Mouse (Mus musculus): Measurements from ENCODE around the gene Sgk2. TPM values are rescaled to one million over a fixed set of nuclear protein-coding genes. Genes with fewer than 3 reads are reported as not detected.

The Sgk2 gene
- 0.33 TPM in 1 of 2 replicates, not detected in the other for polyA plus RNA-seq (2014; fragmentation: Nextera tagmentation; extraction: Ambion mirVana)

DNA sequence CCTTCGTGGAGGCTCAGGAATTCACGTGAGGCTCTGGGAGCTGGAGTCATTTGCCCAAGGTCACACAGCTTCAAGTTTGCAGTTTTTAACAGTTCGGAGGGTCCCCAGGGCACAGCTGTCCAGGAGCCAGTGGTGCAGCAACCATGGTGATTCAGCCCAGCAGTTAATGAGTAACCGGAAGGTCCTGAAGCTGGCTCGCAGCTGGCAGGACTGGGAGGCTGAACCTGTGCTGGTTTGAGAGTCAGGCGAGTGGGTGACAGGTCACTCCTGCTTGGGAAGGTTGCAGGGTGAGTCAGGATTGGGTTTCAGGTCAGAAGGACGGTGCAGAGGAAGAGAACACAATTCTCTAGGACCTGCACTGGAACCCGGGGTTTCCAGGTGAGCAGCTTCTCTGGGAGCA is at the start of gene Sgk2:
Gene Sgk2, plus strand, starts transcription at position 113 of the 400 bp plus-strand sequence.
- no peak within 1 kb of the TSS for H3K4me2 ChIP-seq (replicated peaks)
- H3K27me3 ChIP-seq (ENCODE audit: control insufficient read depth, insufficient read depth, low read length): no peaks in the 10 kb centered on the region
- H3K36me3 ChIP-seq (replicated peaks; ENCODE audit: control insufficient read depth, insufficient read depth): no peaks in the 10 kb centered on the region
- WGBS: 56% methylated on average over 8 of the region's 8 CpGs
- DNase-seq (ENCODE audit: low spot score) (no peak), ATAC-seq (ENCODE audit: low FRiP score) (no peak)
- no peak within 1 kb of the TSS for H3K9ac ChIP-seq
- H3K4me1 ChIP-seq (replicated peaks; ENCODE audit: control insufficient read depth, insufficient read depth, low read length): no peaks in the 10 kb centered on the region
- H3K27ac ChIP-seq: no peak within 1 kb of the TSS
- no peak within 1 kb of the TSS for H3K4me3 ChIP-seq (replicated peaks; ENCODE audit: low read length)
- H3K9me3 ChIP-seq (ENCODE audit: control insufficient read depth, low read length): no peaks in the 10 kb centered on the region

- peaks cover 67% of the 10 kb centered on the region for H3K36me3 ChIP-seq (replicated peaks; ENCODE audit: control insufficient read depth, insufficient read depth)
- H3K27me3 ChIP-seq (ENCODE audit: control insufficient read depth, insufficient read depth, low read length): peaks cover 8% of the 10 kb centered on the region
- peaks cover 8% of the 10 kb centered on the region for H3K4me1 ChIP-seq (replicated peaks; ENCODE audit: control insufficient read depth, insufficient read depth, low read length)
- no peak overlapping the region for H3K9ac ChIP-seq
- whole genome bisulfite sequencing: 87% methylated on average over 1 of the region's 1 CpGs
- H3K27ac ChIP-seq: no peak overlapping the region
- no peak overlapping the region for H3K4me3 ChIP-seq (replicated peaks; ENCODE audit: low read length)
- H3K9me3 ChIP-seq (ENCODE audit: control insufficient read depth, low read length): no peaks in the 10 kb centered on the region
- DNase-seq (ENCODE audit: low spot score) (no peak), ATAC-seq (ENCODE audit: low FRiP score) (no peak)
- no peak overlapping the region for H3K4me2 ChIP-seq (replicated peaks)
Measured at GRCm38 (mm10) chr2:162939562-162939961, 47.6 kb upstream of the Sgk2 start.

- H3K9me3 ChIP-seq (ENCODE audit: control insufficient read depth, low read length): no peaks in the 10 kb centered on the region
- DNase-seq (ENCODE audit: low spot score) (peak; percentile 57), ATAC-seq (ENCODE audit: low FRiP score) (peak; percentile 81)
- H3K4me1 ChIP-seq (replicated peaks; ENCODE audit: control insufficient read depth, insufficient read depth, low read length): peaks cover 8% of the 10 kb centered on the region
- H3K4me2 ChIP-seq (replicated peaks): peak within 1 kb of the TSS; percentile 88
- H3K27ac ChIP-seq: peak within 1 kb of the TSS; percentile 53; the same call in 1 of the 2 replicates
- peaks cover 32% of the 10 kb centered on the region for H3K36me3 ChIP-seq (replicated peaks; ENCODE audit: control insufficient read depth, insufficient read depth)
- H3K4me3 ChIP-seq (replicated peaks; ENCODE audit: low read length): peak within 1 kb of the TSS; percentile 52
- peak within 1 kb of the TSS; percentile 72 for H3K9ac ChIP-seq
- WGBS: under 1% methylated on average over 40 of the region's 40 CpGs
- peaks cover 11% of the 10 kb centered on the region for H3K27me3 ChIP-seq (ENCODE audit: control insufficient read depth, insufficient read depth, low read length)
Measured at GRCm38 (mm10) chr2:162943148-162943846, 43.8 kb upstream of the Sgk2 start, which contains the start of gene L3mbtl1. L3mbtl1 (plus strand) TSS chr2:162943472.

DNA sequence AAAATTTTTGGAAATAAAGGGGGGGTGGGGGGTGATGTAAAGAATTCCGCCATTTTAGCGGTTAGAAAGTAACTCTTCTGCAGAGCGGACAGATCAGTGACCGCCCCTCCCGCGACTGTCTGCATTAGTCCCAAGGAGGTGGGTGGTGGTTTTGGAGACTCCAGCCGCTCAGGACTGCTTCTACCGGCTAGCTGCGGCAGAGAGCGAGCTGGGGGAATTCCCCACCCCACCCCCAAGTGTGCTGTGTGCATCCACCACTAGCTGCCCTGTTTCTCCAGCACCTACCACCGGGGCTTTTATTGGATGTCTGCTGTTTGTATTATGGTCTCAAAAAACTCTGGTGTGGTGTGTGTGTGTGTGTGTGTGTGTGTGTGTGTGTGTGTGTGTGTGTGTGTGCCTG is 43.2 kb upstream of the Sgk2 start:
- Histone ChIP-seq H3K9me3 (ENCODE audit: control insufficient read depth, low read length) (no peaks in the 10 kb centered on the region), H3K27ac (no peak overlapping the region), H3K4me3 (replicated peaks; ENCODE audit: low read length) (peak overlapping the region; percentile 52), H3K4me2 (replicated peaks) (peak overlapping the region; percentile 88), H3K27me3 (ENCODE audit: control insufficient read depth, insufficient read depth, low read length) (peaks cover 11% of the 10 kb centered on the region), H3K4me1 (replicated peaks; ENCODE audit: control insufficient read depth, insufficient read depth, low read length) (peaks cover 8% of the 10 kb centered on the region), H3K36me3 (replicated peaks; ENCODE audit: control insufficient read depth, insufficient read depth) (peaks cover 25% of the 10 kb centered on the region), H3K9ac (peak overlapping the region; percentile 72)
- DNase-seq (ENCODE audit: low spot score) (no peak), ATAC-seq (ENCODE audit: low FRiP score) (no peak)
- whole genome bisulfite sequencing: 7% methylated on average over 11 of the region's 11 CpGs

DNA sequence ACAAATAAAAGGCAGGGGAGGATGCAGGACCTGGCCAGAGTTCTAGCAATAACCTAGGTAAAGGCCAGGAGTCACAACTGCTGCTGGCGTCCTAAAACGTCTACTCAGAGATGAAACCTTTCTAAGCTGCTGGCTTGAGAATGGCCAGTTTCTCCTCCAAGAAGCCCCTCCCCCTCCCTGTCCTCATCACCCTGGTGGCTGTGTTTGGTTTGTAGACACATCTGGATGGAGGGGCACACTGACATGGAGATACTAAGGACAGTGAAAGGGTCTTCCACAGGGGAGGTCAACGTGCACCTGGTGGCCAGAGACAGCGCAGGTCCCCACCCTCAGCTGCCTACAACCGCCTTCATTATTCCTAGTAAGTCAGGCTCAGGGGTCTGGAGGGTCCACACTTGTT is 40.2 kb upstream of the Sgk2 start:
- no peak overlapping the region for H3K4me3 ChIP-seq (replicated peaks; ENCODE audit: low read length)
- H3K27ac ChIP-seq: no peak overlapping the region
- no peak for DNase-seq (ENCODE audit: low spot score)
- no peak overlapping the region for H3K4me2 ChIP-seq (replicated peaks)
- no peak overlapping the region for H3K9ac ChIP-seq
- no peaks in the 10 kb centered on the region for H3K36me3 ChIP-seq (replicated peaks; ENCODE audit: control insufficient read depth, insufficient read depth)
- ATAC-seq (ENCODE audit: low FRiP score): no peak
- no peaks in the 10 kb centered on the region for H3K9me3 ChIP-seq (ENCODE audit: control insufficient read depth, low read length)
- H3K27me3 ChIP-seq (ENCODE audit: control insufficient read depth, insufficient read depth, low read length): peaks cover 11% of the 10 kb centered on the region
- peaks cover 8% of the 10 kb centered on the region for H3K4me1 ChIP-seq (replicated peaks; ENCODE audit: control insufficient read depth, insufficient read depth, low read length)
- 85% methylated on average over 5 of the region's 5 CpGs for WGBS

DNA sequence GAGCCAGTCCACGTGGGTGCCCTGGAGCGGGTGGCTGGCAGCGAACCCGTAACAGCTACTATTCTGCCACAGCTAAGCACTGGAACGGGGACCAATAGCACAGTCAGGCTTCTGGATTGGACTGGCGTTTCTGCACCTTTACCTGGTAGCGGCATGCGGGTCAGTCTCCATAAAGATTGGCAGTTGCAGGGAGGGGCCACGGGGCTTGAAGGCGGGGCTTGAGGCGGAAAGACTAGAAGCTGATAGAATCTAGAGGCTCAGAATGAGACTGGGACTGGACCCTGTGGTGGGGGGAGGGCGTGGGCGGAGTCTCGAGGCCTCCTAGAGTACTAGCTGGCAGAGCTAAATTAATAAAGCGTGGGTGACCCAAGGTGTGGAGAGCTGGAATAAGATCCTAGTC is 39.4 kb upstream of the Sgk2 start:
- peaks cover 4% of the 10 kb centered on the region for H3K4me1 ChIP-seq (replicated peaks; ENCODE audit: control insufficient read depth, insufficient read depth, low read length)
- 41% methylated on average over 15 of the region's 15 CpGs for WGBS
- no peaks in the 10 kb centered on the region for H3K36me3 ChIP-seq (replicated peaks; ENCODE audit: control insufficient read depth, insufficient read depth)
- H3K9me3 ChIP-seq (ENCODE audit: control insufficient read depth, low read length): no peaks in the 10 kb centered on the region
- H3K27ac ChIP-seq: no peak overlapping the region
- peak overlapping the region; percentile 36 for H3K4me2 ChIP-seq (replicated peaks)
- DNase-seq (ENCODE audit: low spot score) (no peak), ATAC-seq (ENCODE audit: low FRiP score) (no peak)
- peaks cover 11% of the 10 kb centered on the region for H3K27me3 ChIP-seq (ENCODE audit: control insufficient read depth, insufficient read depth, low read length)
- H3K9ac ChIP-seq: no peak overlapping the region
- peak overlapping the region; percentile 12 for H3K4me3 ChIP-seq (replicated peaks; ENCODE audit: low read length)

GRCm38 (mm10) chr2:162948221-162948620 is 38.9 kb upstream of the Sgk2 start:
- whole genome bisulfite sequencing: 65% methylated on average over 14 of the region's 14 CpGs

DNA sequence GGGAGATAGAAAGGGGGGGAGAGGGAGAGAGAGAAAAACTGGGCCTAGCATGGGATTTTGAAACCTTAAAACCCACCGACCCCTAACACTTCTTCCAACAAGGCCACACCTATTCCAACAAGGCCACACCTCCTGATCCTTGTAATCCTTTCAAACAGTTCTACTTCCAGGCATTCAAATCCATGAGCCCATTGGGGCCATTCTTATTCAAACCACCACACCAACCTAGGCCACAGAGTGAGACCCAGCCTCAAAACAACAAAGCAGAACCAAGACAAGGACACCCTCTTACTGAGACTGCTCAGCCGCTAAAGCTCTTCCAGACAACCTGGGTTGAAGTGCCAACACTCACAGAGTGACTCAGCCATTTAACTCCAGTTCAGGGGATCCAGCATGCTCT is 36.4 kb upstream of the Sgk2 start:
- no peak for ATAC-seq (ENCODE audit: low FRiP score)
- Histone ChIP-seq H3K4me2 (replicated peaks) (no peak overlapping the region), H3K9me3 (ENCODE audit: control insufficient read depth, low read length) (no peaks in the 10 kb centered on the region), H3K27me3 (ENCODE audit: control insufficient read depth, insufficient read depth, low read length) (no peaks in the 10 kb centered on the region), H3K9ac (no peak overlapping the region), H3K4me1 (replicated peaks; ENCODE audit: control insufficient read depth, insufficient read depth, low read length) (no peaks in the 10 kb centered on the region), H3K27ac (no peak overlapping the region), H3K36me3 (replicated peaks; ENCODE audit: control insufficient read depth, insufficient read depth) (no peaks in the 10 kb centered on the region), H3K4me3 (replicated peaks; ENCODE audit: low read length) (no peak overlapping the region)
- 92% methylated on average over 2 of the region's 2 CpGs for WGBS
- DNase-seq (ENCODE audit: low spot score): no peak

More at GRCm38 (mm10) chr2:162948221-162948620, 38.9 kb upstream of the Sgk2 start:
- H3K4me3 ChIP-seq (replicated peaks; ENCODE audit: low read length): peak overlapping the region; percentile 12
- no peaks in the 10 kb centered on the region for H3K4me1 ChIP-seq (replicated peaks; ENCODE audit: control insufficient read depth, insufficient read depth, low read length)
- ATAC-seq (ENCODE audit: low FRiP score): no peak
- peaks cover 11% of the 10 kb centered on the region for H3K27me3 ChIP-seq (ENCODE audit: control insufficient read depth, insufficient read depth, low read length)
- no peaks in the 10 kb centered on the region for H3K9me3 ChIP-seq (ENCODE audit: control insufficient read depth, low read length)
- H3K9ac ChIP-seq: 0 out of 2 replicates have a peak overlapping the region, but pooled peaks have one; percentile 6
- peak overlapping the region; percentile 36 for H3K4me2 ChIP-seq (replicated peaks)
- no peak overlapping the region for H3K27ac ChIP-seq
- DNase-seq (ENCODE audit: low spot score): no peak
- no peaks in the 10 kb centered on the region for H3K36me3 ChIP-seq (replicated peaks; ENCODE audit: control insufficient read depth, insufficient read depth)

DNA sequence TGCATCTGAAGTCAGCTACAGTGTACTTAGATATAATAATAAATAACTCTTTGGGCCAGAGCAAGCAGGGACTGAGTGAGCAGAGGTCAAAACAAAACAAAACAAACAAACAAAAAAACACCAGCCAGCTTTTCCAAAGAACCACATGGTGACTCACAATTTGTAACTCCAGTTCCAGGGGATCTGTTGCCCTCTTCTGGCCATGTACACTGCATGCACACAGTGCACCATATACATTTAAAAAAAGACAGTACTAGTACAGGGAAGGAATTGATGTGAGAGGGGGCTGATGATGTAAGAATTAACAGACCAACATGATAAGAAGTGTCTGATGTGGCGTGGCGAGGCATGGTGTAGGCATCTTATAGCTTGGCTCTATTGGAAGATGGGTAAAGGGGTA is 30.3 kb upstream of the Sgk2 start:
- ATAC-seq (ENCODE audit: low FRiP score): no peak
- Histone ChIP-seq H3K4me2 (replicated peaks) (no peak overlapping the region), H3K27ac (no peak overlapping the region), H3K27me3 (ENCODE audit: control insufficient read depth, insufficient read depth, low read length) (no peaks in the 10 kb centered on the region), H3K9ac (no peak overlapping the region), H3K4me1 (replicated peaks; ENCODE audit: control insufficient read depth, insufficient read depth, low read length) (no peaks in the 10 kb centered on the region), H3K36me3 (replicated peaks; ENCODE audit: control insufficient read depth, insufficient read depth) (no peaks in the 10 kb centered on the region), H3K9me3 (ENCODE audit: control insufficient read depth, low read length) (no peaks in the 10 kb centered on the region), H3K4me3 (replicated peaks; ENCODE audit: low read length) (no peak overlapping the region)
- WGBS: 95% methylated on average over 2 of the region's 2 CpGs
- no peak for DNase-seq (ENCODE audit: low spot score)

Measured in hindbrain, embryonic 14.5 days (tissue).